Mouse (Mus musculus) heart, postnatal 0 days (tissue): ENCODE measurements around the gene Cela2a. TPM values are rescaled to one million over a fixed set of nuclear protein-coding genes. Genes with fewer than 3 reads are reported as not detected.

Experiments
- ATAC-seq: fragments of 200-750 bp; cut with Nextera tagmentation; 2 replicates; pipeline ENCODE4 v1.8.0; 2017; ENCODE audit warnings: low read depth, moderate number of reproducible peaks, moderate library complexity; ENCODE audit not compliant: insufficient read depth
- DNase-seq: peaks from one replicate; pipeline ENCODE4 v3.0.0-alpha.2; 2016; ENCODE audit warnings: low spot score
- H3K27ac ChIP-seq: fragments of 300-500 bp; sonication (generic); 2 replicates; pipeline ENCODE4 v1.5.1; 2014; ENCODE audit warnings: low read depth, mild to moderate bottlenecking
- H3K27me3 ChIP-seq: fragments of 300-500 bp; sonication (generic); 2 replicates; pipeline ENCODE4 v1.6.1; 2014; ENCODE audit warnings: low read length, mixed read lengths; ENCODE audit not compliant: control insufficient read depth, insufficient read depth
- H3K36me3 ChIP-seq: fragments of 300-500 bp; sonication (generic); replicated peaks from 2 replicates; pipeline ENCODE4 v1.6.1; 2014; ENCODE audit warnings: low read length, mixed read lengths; ENCODE audit not compliant: control insufficient read depth, insufficient read depth
- H3K4me1 ChIP-seq: fragments of 300-500 bp; sonication (generic); 2 replicates; pipeline ENCODE4 v1.6.1; 2014; ENCODE audit warnings: antibody characterized with exemption; ENCODE audit not compliant: control insufficient read depth, insufficient read depth
- H3K4me2 ChIP-seq: fragments of 300-500 bp; sonication (generic); 2 replicates; pipeline ENCODE4 v1.6.1; 2014; ENCODE audit warnings: low read depth, mild to moderate bottlenecking, low read length, moderate library complexity
- H3K4me3 ChIP-seq: fragments of 300-500 bp; sonication (generic); 2 replicates; pipeline ENCODE4 v1.5.1; 2014; ENCODE audit warnings: low read depth, low read length
- H3K9ac ChIP-seq: fragments of 300-500 bp; sonication (generic); replicated peaks from 2 replicates; pipeline ENCODE4 v1.6.1; 2014; ENCODE audit warnings: low read depth, low read length, mixed read lengths
- H3K9me3 ChIP-seq: fragments of 300-500 bp; sonication (generic); replicated peaks from 2 replicates; pipeline ENCODE4 v1.6.1; 2016; ENCODE audit warnings: low read length; ENCODE audit not compliant: control insufficient read depth
- CTCF ChIP-seq: IDR thresholded peaks from 2 replicates; pipeline ENCODE4 v1.5.1; 2016; ENCODE audit warnings: antibody characterized with exemption, control low read depth, low read depth
- EP300 ChIP-seq: IDR thresholded peaks from 2 replicates; pipeline ENCODE4 v1.6.1; 2016; ENCODE audit warnings: antibody characterized with exemption, low read depth
- WGBS: fragments of 180-500 bp; shearing (Covaris S2); extraction: QIAGEN DNeasy Blood & Tissue Kit; methylation state at CpG from one replicate; pipeline ENCODE4 v1.1.7; 2014; 5-methylcytosine and 5-hydroxymethylcytosine counted together
- polyA plus RNA-seq: library from polyadenylated mRNA; unstranded; fragments of >200 nt; fragmentation: Nextera tagmentation; extraction: Ambion mirVana; gene quantifications from 2 replicates; pipeline ENCODE4 v1.2.1, GENCODE M21; 2015
- total RNA-seq: library from RNA; depleted of rRNA; stranded (reverse); fragments of >200 nt; gene quantifications from 2 replicates; pipeline ENCODE4 v1.2.3, GENCODE M21; 2014; ENCODE audit warnings: low replicate concordance; rRNA removed

The Cela2a gene
- total and polyA plus RNA-seq, 2 experiments from 2014 or later: 0.20 TPM; not detected in 1

GRCm38 (mm10) chr4:141765008-141765407 is 61.0 kb downstream of the Cela2a start:
- no peak overlapping the region for H3K9ac ChIP-seq
- H3K36me3 ChIP-seq: peaks cover 61% of the 10 kb centered on the region
- H3K4me1 ChIP-seq: peaks cover 22% of the 10 kb centered on the region
- no peak overlapping the region for H3K4me3 ChIP-seq
- DNase-seq (no peak), ATAC-seq (no peak)
- no peaks in the 10 kb centered on the region for H3K27me3 ChIP-seq
- no peaks in the 10 kb centered on the region for H3K9me3 ChIP-seq
- WGBS: 79% methylated on average over 3 of the region's 3 CpGs
- no peak for TF ChIP-seq EP300
- no peak for TF ChIP-seq CTCF
- H3K4me2 ChIP-seq: no peak overlapping the region
- no peak overlapping the region for H3K27ac ChIP-seq

Other genes starting within 250 kb of the Cela2a start
- gene Fblim1, start 220.1 kb downstream of the Cela2a start, total RNA-seq: 48.3 and 61.5 TPM in 2 replicates
- 47.1 and 57.5 TPM in 2 replicates for gene Fblim1, start 220.1 kb downstream of the Cela2a start, polyA plus RNA-seq
- gene Tmem82, start 207.5 kb downstream of the Cela2a start, total RNA-seq: 0.89 and 6.1 TPM in 2 replicates
- 6.8 and 7.3 TPM in 2 replicates for gene Tmem82, start 207.5 kb downstream of the Cela2a start, polyA plus RNA-seq
- 12.8 and 56.2 TPM in 2 replicates for gene Slc25a34, start 202.3 kb downstream of the Cela2a start, total RNA-seq
- 17.9 and 20.6 TPM in 2 replicates for gene Slc25a34, start 202.3 kb downstream of the Cela2a start, polyA plus RNA-seq
- gene Plekhm2, start 161.3 kb downstream of the Cela2a start, total RNA-seq: 43.3 and 52.9 TPM in 2 replicates
- gene Plekhm2, start 161.3 kb downstream of the Cela2a start, polyA plus RNA-seq: 5.6 and 7.0 TPM in 2 replicates
- 2.1 and 11.9 TPM in 2 replicates for gene Rsc1a1, start 140.6 kb downstream of the Cela2a start, total RNA-seq
- gene Rsc1a1, start 140.6 kb downstream of the Cela2a start, polyA plus RNA-seq: not detected in 2 replicates
- 28.2 and 32.8 TPM in 2 replicates for gene Ddi2, start 102.7 kb downstream of the Cela2a start, total RNA-seq
- 10.9 and 11.5 TPM in 2 replicates for gene Ddi2, start 102.7 kb downstream of the Cela2a start, polyA plus RNA-seq
- gene Agmat, start 79.5 kb downstream of the Cela2a start, total RNA-seq: 1.5 TPM in 1 of 2 replicates, not detected in the other
- gene Agmat, start 79.5 kb downstream of the Cela2a start, polyA plus RNA-seq: 0.82 and 1.1 TPM in 2 replicates
- 10.2 and 12.3 TPM in 2 replicates for gene Dnajc16, start 35.2 kb downstream of the Cela2a start, total RNA-seq
- gene Dnajc16, start 35.2 kb downstream of the Cela2a start, polyA plus RNA-seq: 3.7 and 4.5 TPM in 2 replicates
- gene Casp9, start 32.5 kb downstream of the Cela2a start, total RNA-seq: 26.0 and 26.2 TPM in 2 replicates
- 11.9 and 12.8 TPM in 2 replicates for gene Casp9, start 32.5 kb downstream of the Cela2a start, polyA plus RNA-seq
- gene Ctrc, start 20.2 kb upstream of the Cela2a start, total RNA-seq: not detected in 2 replicates
- gene Ctrc, start 20.2 kb upstream of the Cela2a start, polyA plus RNA-seq: not detected in 2 replicates
- gene Efhd2, start 48.8 kb upstream of the Cela2a start, total RNA-seq: 42.7 and 42.9 TPM in 2 replicates
- 54.5 and 56.9 TPM in 2 replicates for gene Efhd2, start 48.8 kb upstream of the Cela2a start, polyA plus RNA-seq
- 3.3 TPM in 1 of 2 replicates, not detected in the other for gene Fhad1, start 188.9 kb upstream of the Cela2a start, total RNA-seq
- 1.5 and 2.7 TPM in 2 replicates for gene Fhad1, start 188.9 kb upstream of the Cela2a start, polyA plus RNA-seq